Mouse (Mus musculus) thymus, adult 2 months (tissue): ENCODE results near the gene Gm10964. TPM values are rescaled to one million over a fixed set of nuclear protein-coding genes. Genes with fewer than 3 reads are reported as not detected.

Source experiments
- DNase-seq: peaks from one replicate; pipeline ENCODE4 v3.0.0; 2021
- H3K27ac ChIP-seq: fragments of 200-500 bp; 2 replicates; pipeline ENCODE4 v1.5.1; 2012; ENCODE audit warnings: low read length, control low read depth; ENCODE audit not compliant: control insufficient read depth, insufficient read depth
- H3K27me3 ChIP-seq: fragments of 200-500 bp; 2 replicates; pipeline ENCODE4 v1.6.1; 2012; ENCODE audit warnings: mild to moderate bottlenecking, low read length, moderate library complexity, mixed read lengths; ENCODE audit not compliant: control insufficient read depth, insufficient read depth
- H3K36me3 ChIP-seq: fragments of 200-500 bp; 2 replicates; pipeline ENCODE4 v1.6.1; 2012; ENCODE audit warnings: mild to moderate bottlenecking, low read length, moderate library complexity; ENCODE audit not compliant: control insufficient read depth, insufficient read depth
- H3K4me1 ChIP-seq: fragments of 200-500 bp; replicated peaks from 2 replicates; pipeline ENCODE4 v1.6.1; 2012; ENCODE audit warnings: low read length; ENCODE audit not compliant: control insufficient read depth, insufficient read depth
- H3K4me3 ChIP-seq: fragments of 200-500 bp; 2 replicates; pipeline ENCODE4 v1.5.1; 2012; ENCODE audit warnings: mild to moderate bottlenecking, low read length, control low read depth, moderate library complexity; ENCODE audit not compliant: control insufficient read depth, insufficient read depth
- CTCF ChIP-seq: fragments of 200-500 bp; IDR thresholded peaks from 2 replicates; pipeline ENCODE4 v1.5.1; 2012; ENCODE audit warnings: mild to moderate bottlenecking, control low read depth, low read length, moderate library complexity, borderline replicate concordance; ENCODE audit not compliant: control insufficient read depth, poor library complexity, insufficient read depth; ENCODE audit errors: extremely low read depth
- POLR2A ChIP-seq: fragments of 200-500 bp; IDR thresholded peaks from 2 replicates; pipeline ENCODE4 v1.6.1; 2012; ENCODE audit warnings: mild to moderate bottlenecking, low read length, control low read depth, moderate library complexity; ENCODE audit not compliant: control insufficient read depth, poor library complexity, insufficient read depth; ENCODE audit errors: extremely low read depth
- WGBS: fragments of 180-500 bp; shearing (Covaris S2); methylation state at CpG from one replicate; pipeline ENCODE4 v1.1.7; 2018; 5-methylcytosine and 5-hydroxymethylcytosine counted together
- polyA plus RNA-seq: library from polyadenylated mRNA; depleted of rRNA; stranded (reverse); fragments of >200 nt; gene quantifications from 2 replicates; pipeline ENCODE4 v1.2.3, GENCODE M21; 2012

The Gm10964 gene
- polyA plus RNA-seq, 1 experiment, result not detected

- no peak for DNase-seq
- Histone ChIP-seq H3K4me3 (no peak overlapping the region), H3K36me3 (no peaks in the 10 kb centered on the region), H3K27ac (no peak overlapping the region), H3K27me3 (no peaks in the 10 kb centered on the region), H3K4me1 (peaks cover 12% of the 10 kb centered on the region)
- TF ChIP-seq CTCF (no peak), POLR2A (no peak)
- 94% methylated on average over 19 of the region's 19 CpGs for WGBS
Observed at GRCm38 (mm10) chr3:103733799-103734695, 5.1 kb upstream of the Gm10964 start.

- Histone ChIP-seq H3K36me3 (no peaks in the 10 kb centered on the region), H3K27me3 (no peaks in the 10 kb centered on the region), H3K4me1 (peaks cover 12% of the 10 kb centered on the region), H3K27ac (no peak overlapping the region), H3K4me3 (no peak overlapping the region)
- TF ChIP-seq CTCF, result no peak
- TF ChIP-seq POLR2A, result no peak
- no peak for DNase-seq
- 69% methylated on average over 11 of the region's 11 CpGs for WGBS
Observed at GRCm38 (mm10) chr3:103734696-103735519, 4.3 kb upstream of the Gm10964 start.

- Histone ChIP-seq H3K27ac (no peak overlapping the region), H3K4me3 (no peak overlapping the region), H3K4me1 (peaks cover 17% of the 10 kb centered on the region), H3K36me3 (0 out of 2 replicates have a peak, but pooled peaks cover 5% of the 10 kb centered on the region), H3K27me3 (no peaks in the 10 kb centered on the region)
- WGBS, result 95% methylated on average over 28 of the region's 28 CpGs
- TF ChIP-seq POLR2A (no peak), CTCF (no peak)
- DNase-seq, result no peak
Observed at GRCm38 (mm10) chr3:103735776-103736600, 3.2 kb upstream of the Gm10964 start.

- no peak for DNase-seq
- TF ChIP-seq POLR2A (no peak), CTCF (no peak)
- peaks cover 11% of the 10 kb centered on the region; the same call in 1 of the 2 replicates for H3K36me3 ChIP-seq
- 82% methylated on average over 16 of the region's 16 CpGs for WGBS
- no peak overlapping the region for H3K4me3 ChIP-seq
- H3K27ac ChIP-seq, result no peak overlapping the region
- H3K4me1 ChIP-seq, result peaks cover 17% of the 10 kb centered on the region
- no peaks in the 10 kb centered on the region for H3K27me3 ChIP-seq
Observed at GRCm38 (mm10) chr3:103737061-103737754, 2.0 kb upstream of the Gm10964 start.

- DNase-seq, result peak; percentile 92
- H3K27ac ChIP-seq, result peak within 1 kb of the TSS; percentile 78
- H3K27me3 ChIP-seq, result no peaks in the 10 kb centered on the region
- WGBS, result 1% methylated on average over 18 of the region's 18 CpGs
- H3K4me3 ChIP-seq, result peak within 1 kb of the TSS; percentile 26
- peaks cover 17% of the 10 kb centered on the region for H3K4me1 ChIP-seq
- peaks cover 14% of the 10 kb centered on the region for H3K36me3 ChIP-seq
- TF ChIP-seq CTCF (peak; percentile 59; the same call in 1 of the 2 replicates), POLR2A (no peak)
Observed at GRCm38 (mm10) chr3:103737778-103738571, 1.2 kb upstream of the Gm10964 start, which contains the start of gene Olfml3. Olfml3 (minus strand) TSS chr3:103738001.
